Mouse (Mus musculus) MEL (cell line): ENCODE data around the gene Klf9.

Experiments used
- BHLHE40 ChIP-seq: IDR thresholded peaks from 2 replicates; pipeline ENCODE4 v1.6.1; 2012; ENCODE audit warnings: low read depth, mild to moderate bottlenecking, inconsistent platforms, low read length, improper control_type of control experiment, borderline replicate concordance
- CTCF ChIP-seq, 3 experiments: IDR thresholded peaks in 2 of 3; conservative IDR thresholded peaks in 1 of 3; 2 replicates each; pipeline ENCODE4 v1.5.1; 2011 to 2012; ENCODE audit warnings: low read length in 3 of 3, low read depth in 2 of 3, mild to moderate bottlenecking in 2 of 3, improper control_type of control experiment in 1 of 3, inconsistent platforms in 1 of 3, mixed read lengths in 1 of 3, moderate library complexity in 1 of 3; ENCODE audit not compliant: control insufficient read depth in 1 of 3, insufficient read depth in 1 of 3, poor library complexity in 1 of 3, severe bottlenecking in 1 of 3
- MAX ChIP-seq: IDR thresholded peaks from 2 replicates; pipeline ENCODE4 v1.6.1; 2011; ENCODE audit warnings: low read length, improper control_type of control experiment
- MXI1 ChIP-seq: IDR thresholded peaks from 2 replicates; pipeline ENCODE4 v1.6.1; 2011; ENCODE audit warnings: mild to moderate bottlenecking, low read depth, low read length, improper control_type of control experiment
- POLR2A ChIP-seq, 2 experiments: IDR thresholded peaks; 2 replicates each; pipeline ENCODE4 v1.6.1; 2011 to 2012; ENCODE audit warnings: low read length in 2 of 2, mild to moderate bottlenecking in 2 of 2, control low read depth in 1 of 2, improper control_type of control experiment in 1 of 2, low read depth in 1 of 2, moderate library complexity in 1 of 2; ENCODE audit not compliant: control insufficient read depth in 1 of 2, insufficient read depth in 1 of 2, poor library complexity in 1 of 2

DNA sequence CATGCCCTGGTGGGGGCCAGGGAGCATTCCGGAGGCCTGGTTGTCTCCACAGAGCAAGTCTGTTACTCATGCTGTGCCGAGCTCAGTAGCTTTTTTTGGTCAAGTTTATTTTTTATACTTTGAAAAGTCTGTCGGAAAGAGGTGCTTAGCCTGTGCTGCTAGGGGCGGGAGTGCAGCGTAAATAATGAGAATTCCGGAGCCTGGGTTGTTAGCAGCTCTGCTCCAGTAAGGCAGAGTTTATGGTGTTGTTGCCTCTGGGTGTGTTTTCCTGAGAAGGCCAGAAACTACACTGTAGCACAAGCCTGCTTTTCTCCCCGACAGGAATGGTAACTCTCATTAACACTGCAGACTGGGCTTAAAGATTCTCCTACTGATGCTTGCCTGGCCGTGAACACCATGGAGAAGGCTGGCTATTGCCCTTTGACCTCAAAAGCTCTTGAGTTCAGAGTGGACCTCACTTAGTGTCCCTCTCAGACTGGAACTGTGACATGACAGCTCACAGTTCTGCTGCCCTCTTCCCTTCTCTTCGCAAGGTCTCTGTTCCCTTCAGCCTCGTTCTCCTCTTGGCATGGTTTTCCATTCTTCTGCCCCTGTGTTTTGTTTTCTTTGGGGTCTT lies 18.9 kb downstream of the Klf9 start:
- TF ChIP-seq MXI1 (no peak), POLR2A (IDR thresholded peaks at IDR 0.05; ENCODE audit: control insufficient read depth in 1 of 2, insufficient read depth in 1 of 2, low read depth in 1 of 2, low read length in 2 of 2, poor library complexity in 1 of 2) (no peak), CTCF (IDR thresholded peaks at IDR 0.05 in 2 of 3, conservative IDR thresholded peaks at IDR 0.05 in 1 of 3; ENCODE audit: control insufficient read depth in 1 of 3, insufficient read depth in 1 of 3, low read depth in 2 of 3, low read length in 3 of 3, poor library complexity in 1 of 3, severe bottlenecking in 1 of 3) (no peak), MAX (no peak), BHLHE40 (no peak)
